Mouse (Mus musculus): ENCODE results near the gene Tiam1.

Tiam1 gene

GRCm38 (mm10) chr16:89991701-89992152 lies 151.8 kb downstream of the Tiam1 start:
- no peak for DNase-seq

DNA sequence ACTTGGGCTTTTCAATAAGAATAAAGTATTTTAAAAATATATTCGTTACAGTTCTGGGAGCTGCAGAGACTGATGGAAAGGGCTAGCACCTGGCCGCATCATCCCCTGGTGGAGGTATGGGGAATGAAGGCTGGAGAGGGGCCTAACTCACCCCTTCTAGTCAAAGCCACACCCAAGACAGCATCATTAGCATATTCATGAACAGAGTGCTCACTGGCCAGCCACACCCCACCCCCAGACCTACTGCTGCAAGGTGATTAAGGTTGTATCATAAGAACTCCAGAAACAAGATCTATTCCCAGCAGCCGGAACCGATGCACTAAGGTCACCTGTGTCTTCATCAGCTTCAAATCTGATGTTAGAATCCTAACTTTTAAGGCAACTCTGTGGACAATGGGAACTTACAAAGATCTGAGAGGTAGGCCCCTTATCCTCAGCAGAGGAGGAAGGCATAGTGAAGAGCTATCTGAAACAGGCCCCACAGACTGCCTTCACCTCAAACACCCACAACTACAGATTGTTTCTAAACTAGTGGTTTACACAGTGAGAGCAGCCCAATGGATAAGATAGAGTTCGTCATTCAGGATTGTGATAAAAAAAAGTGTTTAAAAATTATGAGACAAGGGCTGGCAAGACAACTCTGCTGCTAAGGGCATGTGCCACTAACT lies 153.1 kb downstream of the Tiam1 start:
- DNase-seq, result no peak

GRCm38 (mm10) chr16:89989816-89990215 lies 153.8 kb downstream of the Tiam1 start:
- DNase-seq, result no peak

- peak; percentile 46 to 54 for DNase-seq
These were observed 156.8 kb downstream of the Tiam1 start for GRCm38 (mm10) chr16:89986672-89987362.

- DNase-seq, result peak; percentile 28 to 39
These were observed 157.7 kb downstream of the Tiam1 start for GRCm38 (mm10) chr16:89985702-89986481.

DNA sequence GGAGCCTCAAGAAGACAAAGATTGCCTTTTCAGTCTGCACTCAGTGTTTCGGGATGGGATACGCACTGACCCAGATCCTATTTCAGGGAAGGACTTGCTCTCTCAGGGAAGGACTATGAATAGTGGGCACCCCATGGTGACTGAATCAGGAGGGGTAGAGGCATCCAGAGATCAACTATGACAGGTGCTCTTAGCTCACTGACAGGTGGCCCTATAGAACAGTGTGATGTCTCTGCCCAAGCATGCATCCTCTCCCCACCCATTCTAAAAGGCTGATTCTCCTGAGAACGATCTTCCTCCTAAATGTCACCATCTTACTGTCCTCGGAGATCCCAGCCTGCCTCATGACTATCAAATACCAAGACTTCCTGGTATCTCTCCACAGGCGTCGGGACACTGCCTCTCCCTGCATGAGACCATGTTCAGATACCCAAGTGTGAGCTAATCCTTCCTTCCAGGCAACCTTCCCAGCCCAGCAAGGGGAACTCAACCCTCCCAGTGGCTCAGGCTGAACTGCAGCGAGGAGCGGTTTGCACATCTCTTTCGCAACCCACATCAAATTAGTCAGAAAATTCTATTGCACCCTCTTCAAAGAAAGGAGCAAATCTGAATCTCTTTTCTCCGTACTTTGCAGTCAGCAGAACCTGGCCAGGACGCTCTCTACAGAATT lies 163.4 kb downstream of the Tiam1 start:
- DNase-seq, result no peak

DNA sequence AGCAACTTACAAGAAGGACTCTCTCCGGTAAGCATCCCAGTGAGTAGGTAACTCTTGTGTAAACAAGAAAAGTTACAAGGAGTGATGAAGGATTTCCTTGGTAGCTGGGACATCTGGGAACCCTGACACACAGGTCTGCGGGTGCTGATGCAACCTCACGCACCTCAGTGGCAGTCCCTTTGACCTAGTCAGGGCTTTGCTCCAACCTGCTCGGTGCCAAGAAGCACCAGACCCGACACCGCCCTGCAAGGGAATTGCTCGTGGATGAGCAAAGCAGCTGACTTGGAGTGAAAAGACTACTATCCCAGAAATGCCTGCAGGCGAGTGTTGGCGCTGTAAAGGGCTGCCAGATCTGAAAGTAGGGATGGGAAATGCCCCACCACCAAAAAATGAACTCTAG lies 168.1 kb downstream of the Tiam1 start:
- DNase-seq, result no peak

GRCm38 (mm10) chr16:89973814-89974712 lies 169.5 kb downstream of the Tiam1 start:
- no peak for DNase-seq

GRCm38 (mm10) chr16:89972854-89973487 lies 170.6 kb downstream of the Tiam1 start:
- no peak for DNase-seq

- DNase-seq, result no peak
These were observed 171.6 kb downstream of the Tiam1 start for GRCm38 (mm10) chr16:89972018-89972417.

DNA sequence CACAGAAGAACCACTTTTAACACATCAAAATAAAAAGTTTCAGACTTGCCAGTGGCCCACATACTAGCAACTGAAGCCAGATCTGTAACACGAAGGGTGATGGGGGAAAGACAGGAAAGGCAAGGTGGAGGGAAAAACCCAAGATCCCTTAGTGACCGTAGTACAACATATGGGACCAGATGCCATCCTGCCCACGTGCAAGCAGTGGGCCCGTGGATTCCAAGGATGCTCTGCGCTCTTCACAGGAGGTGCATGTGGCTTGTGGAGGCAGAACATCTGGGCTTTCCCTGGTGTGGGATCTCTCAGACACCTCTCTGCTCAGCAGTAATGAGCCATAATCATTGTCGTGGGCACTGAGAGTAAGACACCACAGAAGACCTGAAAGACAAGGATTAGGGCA lies 175.5 kb downstream of the Tiam1 start:
- DNase-seq, result no peak

DNA sequence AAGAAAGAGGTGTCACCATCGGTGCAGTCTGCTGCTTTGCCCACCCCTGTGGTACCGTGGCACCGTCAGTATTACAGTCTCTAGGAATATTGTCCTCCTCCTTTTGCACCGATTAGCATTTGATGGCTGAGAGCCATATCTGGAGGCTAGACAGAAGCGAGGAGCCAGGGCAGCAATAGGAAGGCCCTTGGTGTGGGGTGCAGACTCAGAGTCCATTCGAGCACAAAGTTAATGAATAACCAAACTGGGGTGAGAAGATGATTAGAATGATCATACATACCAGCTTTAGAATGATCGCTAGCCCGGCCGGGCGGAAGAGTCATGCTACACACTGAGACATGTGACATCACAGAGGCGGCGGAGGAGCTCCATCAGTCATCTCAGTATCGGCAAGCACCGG lies 180.7 kb downstream of the Tiam1 start:
- DNase-seq, result no peak

DNA sequence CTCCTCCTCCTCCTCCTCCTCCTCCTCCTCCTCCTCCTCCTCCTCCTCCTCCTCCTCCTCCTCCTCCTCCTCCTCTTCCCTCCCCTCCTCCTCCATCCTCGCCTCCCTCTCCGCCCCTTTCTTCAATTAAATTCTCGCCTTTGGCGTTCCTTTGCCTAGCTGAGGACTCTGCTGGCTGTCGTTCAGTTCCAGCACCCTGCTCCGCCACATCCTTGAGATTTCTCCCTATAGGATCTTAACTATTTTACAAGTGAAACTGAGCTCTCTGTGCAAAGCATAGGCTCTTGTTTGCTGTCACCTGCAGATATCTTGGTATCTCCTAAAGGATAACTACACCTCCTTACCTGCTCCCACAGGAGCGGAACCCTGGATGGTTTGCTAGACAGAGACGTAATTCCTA lies 182.7 kb downstream of the Tiam1 start:
- no peak for DNase-seq

- DNase-seq, result peak in 1 of 2 experiments; percentile 7
These were observed 183.2 kb downstream of the Tiam1 start for GRCm38 (mm10) chr16:89960186-89960878.

GRCm38 (mm10) chr16:89958982-89959381 lies 184.6 kb downstream of the Tiam1 start:
- DNase-seq, result no peak

DNA sequence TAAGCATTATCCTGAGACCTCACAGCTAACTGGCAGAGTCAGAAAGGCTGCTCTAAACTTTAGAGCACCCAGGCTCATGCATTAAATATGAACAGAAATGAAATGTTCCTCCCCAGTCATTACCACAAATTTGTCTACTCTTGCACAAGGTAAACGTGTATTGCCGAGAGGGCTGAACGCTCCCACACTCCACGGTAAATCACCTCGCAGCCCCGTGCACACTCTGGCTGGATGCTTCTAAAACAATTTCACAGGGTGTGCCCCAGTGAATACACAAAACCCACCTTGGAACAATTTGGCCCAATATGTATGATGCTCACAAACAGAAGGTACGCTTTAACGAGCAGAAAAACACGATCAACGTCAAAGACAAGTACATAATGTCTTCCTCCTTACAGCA lies 185.5 kb downstream of the Tiam1 start:
- no peak for DNase-seq

- no peak for DNase-seq
These were observed 189.0 kb downstream of the Tiam1 start for GRCm38 (mm10) chr16:89954525-89954924.

DNA sequence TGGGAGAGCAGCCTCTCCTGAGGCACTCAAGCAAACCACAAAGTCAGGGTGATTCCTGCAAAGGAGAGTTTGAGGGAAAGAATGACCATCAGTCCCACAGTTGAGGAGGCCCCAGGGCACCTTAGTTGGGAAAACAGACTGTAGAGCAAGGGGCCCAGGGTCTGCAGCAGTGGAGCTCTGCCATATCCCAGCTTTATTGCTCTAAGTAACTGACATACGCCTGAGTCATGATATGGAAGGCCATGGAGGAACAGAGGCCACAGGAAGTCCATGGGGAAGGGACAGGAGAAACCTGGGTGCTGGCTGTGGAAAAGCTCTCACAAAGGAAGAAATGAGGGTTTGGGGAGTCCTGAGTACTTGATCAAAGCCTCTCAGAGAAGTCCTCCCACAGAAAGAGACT lies 189.5 kb downstream of the Tiam1 start:
- no peak for DNase-seq

GRCm38 (mm10) chr16:89952821-89953220 lies 190.7 kb downstream of the Tiam1 start:
- DNase-seq, result no peak

GRCm38 (mm10) chr16:89950754-89951153 lies 192.8 kb downstream of the Tiam1 start:
- DNase-seq, result no peak

DNA sequence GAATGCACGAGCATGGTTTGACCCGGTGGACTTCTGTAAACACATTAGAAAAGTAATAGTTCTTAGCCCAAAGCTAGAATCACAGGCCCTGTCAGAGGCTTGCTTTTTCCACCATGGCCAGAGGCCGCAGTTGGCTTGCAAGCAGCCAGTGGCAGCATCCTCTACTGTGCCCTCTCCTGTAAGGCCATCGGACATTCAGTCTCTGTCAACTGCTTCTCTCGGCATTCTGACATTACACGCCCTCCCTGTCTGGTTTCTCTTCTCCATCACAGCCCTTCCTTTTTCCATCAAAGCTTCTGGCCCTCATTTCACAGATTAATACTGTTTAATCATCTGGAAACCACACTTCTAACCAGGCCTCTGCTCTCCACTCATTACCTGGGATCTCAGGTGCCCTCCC lies 193.3 kb downstream of the Tiam1 start:
- no peak for DNase-seq
